Mouse (Mus musculus): Measurements from ENCODE around the gene Ctbp2. TPM values are rescaled to one million over a fixed set of nuclear protein-coding genes. Genes with fewer than 3 reads are reported as not detected.

The Ctbp2 gene
- polyA plus RNA-seq, 1 experiment, result 43.2 TPM

DNA sequence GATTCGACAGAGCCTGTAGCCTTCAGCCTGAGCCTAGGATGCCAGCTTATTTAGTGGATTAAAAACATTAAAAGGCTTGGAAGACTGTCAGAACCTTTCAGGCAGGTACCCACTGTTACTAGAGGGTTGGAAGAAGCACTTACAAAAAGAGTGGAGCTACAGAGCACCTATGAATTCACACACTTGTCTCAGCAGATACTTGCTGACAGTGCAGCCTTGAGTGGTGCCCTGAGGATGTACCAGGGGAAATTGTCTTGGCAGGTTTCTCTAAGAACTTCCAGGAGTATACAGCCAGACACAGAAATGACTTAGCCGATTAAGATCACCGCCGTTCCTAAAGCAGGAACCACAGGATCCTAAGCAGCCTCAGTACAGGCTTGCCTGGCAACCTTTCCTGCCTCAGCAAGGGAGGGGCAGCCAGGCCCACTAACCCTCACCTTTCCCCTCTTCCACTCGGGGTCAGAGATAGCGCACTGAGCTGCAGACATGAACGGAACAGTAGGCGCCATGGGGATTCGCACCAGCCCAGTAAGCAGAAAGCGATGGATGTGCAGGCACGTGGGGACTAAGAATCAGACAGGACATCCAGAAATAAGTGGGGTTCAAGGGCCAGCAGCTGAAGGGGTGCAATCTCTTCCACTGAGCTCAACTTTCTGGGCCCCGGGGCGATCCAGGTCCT is 40.1 kb downstream of the Ctbp2 start:
- TF ChIP-seq MYOG (IDR thresholded peaks at IDR 0.05; ENCODE audit: control insufficient read depth, extremely low read depth, insufficient read length), result no peak
- no peak for TF ChIP-seq CTCF (IDR thresholded peaks at IDR 0.05; ENCODE audit: control insufficient read depth, insufficient read depth, insufficient read length)
- TF ChIP-seq FOSL1 (IDR thresholded peaks at IDR 0.05; ENCODE audit: insufficient read depth, low read length, poor library complexity, severe bottlenecking), result no peak
- TF ChIP-seq MYOD1 (IDR thresholded peaks at IDR 0.05; ENCODE audit: control insufficient read depth, insufficient read length, low read depth), result no peak
- no peak for TF ChIP-seq MAX (IDR thresholded peaks at IDR 0.05)
- no peak for TF ChIP-seq USF1 (IDR thresholded peaks at IDR 0.05; ENCODE audit: low read depth)
- no peak for TF ChIP-seq CEBPB (IDR thresholded peaks at IDR 0.05; ENCODE audit: low read depth)
- H3K36me3 ChIP-seq (ENCODE audit: control insufficient read depth, insufficient read depth), result peaks cover 8% of the 10 kb centered on the region

DNA sequence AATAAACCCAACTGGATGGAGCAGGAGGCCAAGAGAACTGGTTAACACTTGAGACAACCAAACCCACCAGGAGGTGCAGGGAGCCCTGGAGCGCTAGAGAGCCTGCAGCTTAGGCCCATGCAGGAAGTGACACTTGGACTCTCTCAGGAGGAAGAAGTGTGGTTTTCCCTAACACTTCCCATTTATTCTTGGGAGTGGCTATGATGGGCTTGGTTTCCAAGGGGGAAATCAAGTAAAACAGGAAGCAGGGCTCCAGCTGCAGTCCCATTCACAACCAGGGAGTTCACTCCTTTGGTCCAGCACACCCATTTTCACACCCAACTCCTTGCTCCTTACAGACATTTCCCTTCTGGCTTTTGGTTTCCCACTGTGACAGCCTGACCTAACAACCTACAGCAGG is 45.2 kb downstream of the Ctbp2 start:
- TF ChIP-seq MYOG (IDR thresholded peaks at IDR 0.05; ENCODE audit: control insufficient read depth, extremely low read depth, insufficient read length), result no peak
- no peak for TF ChIP-seq MYOD1 (IDR thresholded peaks at IDR 0.05; ENCODE audit: control insufficient read depth, insufficient read length, low read depth)
- TF ChIP-seq CTCF (IDR thresholded peaks at IDR 0.05; ENCODE audit: control insufficient read depth, insufficient read depth, insufficient read length), result no peak
- TF ChIP-seq USF1 (IDR thresholded peaks at IDR 0.05; ENCODE audit: low read depth), result no peak
- no peak for TF ChIP-seq FOSL1 (IDR thresholded peaks at IDR 0.05; ENCODE audit: insufficient read depth, low read length, poor library complexity, severe bottlenecking)
- no peak for TF ChIP-seq CEBPB (IDR thresholded peaks at IDR 0.05; ENCODE audit: low read depth)
- no peak for TF ChIP-seq MAX (IDR thresholded peaks at IDR 0.05)
- H3K27me3 ChIP-seq (ENCODE audit: control insufficient read depth, insufficient read depth, insufficient read length), result no peaks in the 10 kb centered on the region
- peaks cover 95% of the 10 kb centered on the region for H3K79me2 ChIP-seq (ENCODE audit: control insufficient read depth, insufficient read depth)
- peaks cover 29% of the 10 kb centered on the region for H3K36me3 ChIP-seq (ENCODE audit: control insufficient read depth, insufficient read depth)
- H3K4me3 ChIP-seq (ENCODE audit: insufficient read depth, poor library complexity, severe bottlenecking), result no peak overlapping the region
- H3K79me3 ChIP-seq (ENCODE audit: low read depth), result peaks cover 52% of the 10 kb centered on the region
- no peak overlapping the region for H3ac ChIP-seq (ENCODE audit: control insufficient read depth, insufficient read length, low read depth)

More for the DNA sequence above, 40.1 kb downstream of the Ctbp2 start:
- Histone ChIP-seq H3K4me3 (ENCODE audit: insufficient read depth, poor library complexity, severe bottlenecking) (no peak overlapping the region), H3K79me3 (ENCODE audit: low read depth) (peaks cover 72% of the 10 kb centered on the region), H3K79me2 (ENCODE audit: control insufficient read depth, insufficient read depth) (peaks cover 97% of the 10 kb centered on the region), H3ac (ENCODE audit: control insufficient read depth, insufficient read length, low read depth) (no peak overlapping the region), H3K27me3 (ENCODE audit: control insufficient read depth, insufficient read depth, insufficient read length) (no peaks in the 10 kb centered on the region)

DNA sequence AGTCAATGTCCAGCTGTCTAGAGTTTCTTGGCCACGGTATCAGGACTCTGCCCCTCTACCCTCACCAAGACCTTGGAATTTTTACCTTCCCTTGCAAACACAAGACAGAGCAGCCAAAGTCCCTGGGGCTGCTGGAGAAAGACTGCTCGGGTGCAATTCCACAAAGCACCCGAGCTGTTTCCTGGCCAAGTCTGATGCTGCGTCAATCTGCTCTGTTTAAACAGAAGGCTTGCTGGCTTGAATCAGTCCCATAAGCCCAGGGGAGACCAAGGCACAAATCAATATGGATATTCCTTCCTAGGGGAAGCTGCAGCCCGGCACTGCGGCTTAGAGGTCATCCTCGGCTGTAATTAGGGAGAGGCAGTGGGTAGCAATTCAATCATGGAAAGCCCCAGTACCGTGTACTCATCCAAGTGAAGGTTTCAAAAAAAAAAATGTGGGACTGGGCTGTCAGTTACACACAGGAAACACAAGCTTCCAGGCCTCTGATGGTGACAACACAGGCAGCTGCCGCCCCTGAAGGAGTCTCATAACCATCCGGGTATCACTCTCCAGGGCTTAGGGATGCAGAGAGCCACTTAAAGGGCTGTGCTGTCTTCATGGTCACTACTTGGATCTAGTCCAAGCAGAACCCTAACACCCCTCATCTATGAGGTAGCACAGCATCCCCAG is 49.6 kb downstream of the Ctbp2 start:
- Histone ChIP-seq H3K36me3 (ENCODE audit: control insufficient read depth, insufficient read depth) (peaks cover 41% of the 10 kb centered on the region), H3ac (ENCODE audit: control insufficient read depth, insufficient read length, low read depth) (no peak overlapping the region)

DNA sequence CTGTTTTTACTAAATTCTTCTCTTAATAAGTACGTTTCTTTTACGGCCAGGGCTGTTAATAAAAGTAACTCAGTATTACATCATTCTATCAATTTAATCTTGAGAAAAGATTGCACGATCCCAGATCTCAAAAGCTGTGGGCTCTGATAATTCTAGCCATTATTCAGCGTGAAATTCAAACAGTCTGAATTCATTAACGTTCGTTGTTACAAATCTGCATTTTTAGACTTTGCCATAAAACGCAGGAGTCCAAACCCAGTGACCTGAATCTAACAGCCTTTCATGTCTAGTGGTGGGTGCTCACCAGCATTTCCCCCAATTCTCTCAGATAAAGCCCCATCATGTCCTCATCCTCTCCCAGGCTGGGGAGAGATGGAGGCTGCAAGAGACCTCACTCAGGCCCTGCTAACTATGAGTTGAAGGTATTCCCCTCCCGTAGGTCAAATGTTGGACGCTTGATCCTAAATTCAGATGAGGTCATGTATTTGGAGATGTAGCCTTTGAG is 51.0 kb downstream of the Ctbp2 start:
- peaks cover 95% of the 10 kb centered on the region for H3K79me2 ChIP-seq (ENCODE audit: control insufficient read depth, insufficient read depth)
- no peak overlapping the region for H3ac ChIP-seq (ENCODE audit: control insufficient read depth, insufficient read length, low read depth)
- H3K27me3 ChIP-seq (ENCODE audit: control insufficient read depth, insufficient read depth, insufficient read length), result no peaks in the 10 kb centered on the region
- no peak overlapping the region for H3K4me3 ChIP-seq (ENCODE audit: insufficient read depth, poor library complexity, severe bottlenecking)
- TF ChIP-seq MAX (IDR thresholded peaks at IDR 0.05) (no peak), CEBPB (IDR thresholded peaks at IDR 0.05; ENCODE audit: low read depth) (no peak), FOSL1 (IDR thresholded peaks at IDR 0.05; ENCODE audit: insufficient read depth, low read length, poor library complexity, severe bottlenecking) (no peak), USF1 (IDR thresholded peaks at IDR 0.05; ENCODE audit: low read depth) (no peak), MYOD1 (IDR thresholded peaks at IDR 0.05; ENCODE audit: control insufficient read depth, insufficient read length, low read depth) (no peak), MYOG (IDR thresholded peaks at IDR 0.05; ENCODE audit: control insufficient read depth, extremely low read depth, insufficient read length) (no peak), CTCF (IDR thresholded peaks at IDR 0.05; ENCODE audit: control insufficient read depth, insufficient read depth, insufficient read length) (no peak)
- H3K36me3 ChIP-seq (ENCODE audit: control insufficient read depth, insufficient read depth), result peaks cover 39% of the 10 kb centered on the region
- peaks cover 44% of the 10 kb centered on the region for H3K79me3 ChIP-seq (ENCODE audit: low read depth)

More for the DNA sequence above, 49.6 kb downstream of the Ctbp2 start:
- Histone ChIP-seq H3K79me3 (ENCODE audit: low read depth) (peaks cover 43% of the 10 kb centered on the region), H3K79me2 (ENCODE audit: control insufficient read depth, insufficient read depth) (peaks cover 95% of the 10 kb centered on the region), H3K27me3 (ENCODE audit: control insufficient read depth, insufficient read depth, insufficient read length) (no peaks in the 10 kb centered on the region), H3K4me3 (ENCODE audit: insufficient read depth, poor library complexity, severe bottlenecking) (no peak overlapping the region)
- TF ChIP-seq CEBPB (IDR thresholded peaks at IDR 0.05; ENCODE audit: low read depth) (no peak), FOSL1 (IDR thresholded peaks at IDR 0.05; ENCODE audit: insufficient read depth, low read length, poor library complexity, severe bottlenecking) (no peak), MAX (IDR thresholded peaks at IDR 0.05) (no peak), MYOG (IDR thresholded peaks at IDR 0.05; ENCODE audit: control insufficient read depth, extremely low read depth, insufficient read length) (no peak), USF1 (IDR thresholded peaks at IDR 0.05; ENCODE audit: low read depth) (no peak), MYOD1 (IDR thresholded peaks at IDR 0.05; ENCODE audit: control insufficient read depth, insufficient read length, low read depth) (no peak)

DNA sequence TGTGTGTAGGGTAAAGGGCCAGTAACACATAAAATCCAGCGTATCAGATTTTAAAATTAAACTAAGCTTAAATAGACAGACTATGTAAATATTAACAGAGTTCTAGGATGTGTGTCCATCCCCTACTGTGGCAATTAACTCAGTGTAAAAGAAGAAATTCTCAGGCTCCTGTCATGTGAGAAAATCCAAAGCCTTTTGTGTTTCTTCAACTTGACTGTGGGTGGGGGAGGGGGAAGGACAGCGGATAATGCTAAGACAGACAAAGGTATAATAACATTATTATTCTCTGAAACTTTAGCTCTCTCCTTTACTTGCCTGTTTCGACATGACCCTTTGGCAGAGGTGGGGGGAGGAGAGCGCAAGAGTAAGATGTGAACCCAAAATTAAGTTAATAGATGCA is 51.6 kb downstream of the Ctbp2 start:
- Histone ChIP-seq H3K36me3 (ENCODE audit: control insufficient read depth, insufficient read depth) (peaks cover 39% of the 10 kb centered on the region), H3K4me3 (ENCODE audit: insufficient read depth, poor library complexity, severe bottlenecking) (no peak overlapping the region)
- TF ChIP-seq MYOD1 (IDR thresholded peaks at IDR 0.05; ENCODE audit: control insufficient read depth, insufficient read length, low read depth), result no peak
- TF ChIP-seq MYOG (IDR thresholded peaks at IDR 0.05; ENCODE audit: control insufficient read depth, extremely low read depth, insufficient read length), result no peak
- TF ChIP-seq FOSL1 (IDR thresholded peaks at IDR 0.05; ENCODE audit: insufficient read depth, low read length, poor library complexity, severe bottlenecking), result no peak
- TF ChIP-seq CEBPB (IDR thresholded peaks at IDR 0.05; ENCODE audit: low read depth), result no peak
- no peak for TF ChIP-seq CTCF (IDR thresholded peaks at IDR 0.05; ENCODE audit: control insufficient read depth, insufficient read depth, insufficient read length)
- no peak for TF ChIP-seq USF1 (IDR thresholded peaks at IDR 0.05; ENCODE audit: low read depth)
- no peak for TF ChIP-seq MAX (IDR thresholded peaks at IDR 0.05)

More for the DNA sequence above, 51.6 kb downstream of the Ctbp2 start:
- Histone ChIP-seq H3K27me3 (ENCODE audit: control insufficient read depth, insufficient read depth, insufficient read length) (no peaks in the 10 kb centered on the region), H3K79me2 (ENCODE audit: control insufficient read depth, insufficient read depth) (peaks cover 96% of the 10 kb centered on the region), H3ac (ENCODE audit: control insufficient read depth, insufficient read length, low read depth) (no peak overlapping the region), H3K79me3 (ENCODE audit: low read depth) (peaks cover 42% of the 10 kb centered on the region)
